Mouse (Mus musculus): ENCODE measurements around the gene Srsf9.

- no peak for TF ChIP-seq POLR2A (IDR thresholded peaks at IDR 0.05; ENCODE audit: control insufficient read depth, extremely low read depth, insufficient read depth, low read length, poor library complexity)
- TF ChIP-seq CTCF (IDR thresholded peaks at IDR 0.05; ENCODE audit: borderline replicate concordance, control insufficient read depth, extremely low read depth, insufficient read depth, low read length, poor library complexity) = no peak
Measured at GRCm38 (mm10) chr5:115301615-115302014, 25.4 kb upstream of the Srsf9 start.
